Mouse (Mus musculus): ENCODE measurements around the gene Hdhd5.

- no peak for TF ChIP-seq CTCF (IDR thresholded peaks at IDR 0.05; ENCODE audit: extremely low read depth, insufficient read length, insufficient replicate concordance, low read depth, low read length)
- TF ChIP-seq POLR2A (IDR thresholded peaks at IDR 0.05; ENCODE audit: low read depth, low read length): no peak
Observed at GRCm38 (mm10) chr6:120541386-120541785, 10.3 kb upstream of the Hdhd5 start.
